Mouse (Mus musculus): ENCODE data around the gene Sema3e. TPM values are rescaled to one million over a fixed set of nuclear protein-coding genes. Genes with fewer than 3 reads are reported as not detected.

Sema3e gene
- polyA plus RNA-seq, 3 experiments from 2014 or later = 0.14 TPM; not detected in 2

- ATAC-seq = no peak
Observed at GRCm38 (mm10) chr5:14088100-14088499, 63.0 kb downstream of the Sema3e start.

- no peak for ATAC-seq
Observed at GRCm38 (mm10) chr5:14089875-14090608, 65.0 kb downstream of the Sema3e start.

GRCm38 (mm10) chr5:14090609-14090969 is 65.5 kb downstream of the Sema3e start:
- no peak for ATAC-seq

GRCm38 (mm10) chr5:14092262-14092776 is 67.2 kb downstream of the Sema3e start:
- no peak for ATAC-seq

- ATAC-seq = no peak
Observed at GRCm38 (mm10) chr5:14096196-14096595, 71.1 kb downstream of the Sema3e start.

- no peak for ATAC-seq
Observed at GRCm38 (mm10) chr5:14098677-14099076, 73.6 kb downstream of the Sema3e start.

GRCm38 (mm10) chr5:14107365-14107764 is 82.3 kb downstream of the Sema3e start:
- no peak for ATAC-seq

GRCm38 (mm10) chr5:14109001-14109400 is 83.9 kb downstream of the Sema3e start:
- no peak for ATAC-seq

GRCm38 (mm10) chr5:14111401-14111800 is 86.3 kb downstream of the Sema3e start:
- ATAC-seq = no peak

GRCm38 (mm10) chr5:14121902-14122301 is 96.8 kb downstream of the Sema3e start:
- ATAC-seq = no peak

GRCm38 (mm10) chr5:14126591-14126990 is 101.5 kb downstream of the Sema3e start:
- no peak for ATAC-seq

- ATAC-seq = no peak
Observed at GRCm38 (mm10) chr5:14135929-14136328, 110.9 kb downstream of the Sema3e start.

- no peak for ATAC-seq
Observed at GRCm38 (mm10) chr5:14138725-14139124, 113.6 kb downstream of the Sema3e start.

- ATAC-seq = no peak
Observed at GRCm38 (mm10) chr5:14162579-14162978, 137.5 kb downstream of the Sema3e start.

GRCm38 (mm10) chr5:14163280-14163679 is 138.2 kb downstream of the Sema3e start:
- ATAC-seq = no peak

- no peak for ATAC-seq
Observed at GRCm38 (mm10) chr5:14167776-14168175, 142.7 kb downstream of the Sema3e start.

GRCm38 (mm10) chr5:14173355-14174183 is 148.5 kb downstream of the Sema3e start:
- no peak for ATAC-seq

GRCm38 (mm10) chr5:14180571-14180970 is 155.5 kb downstream of the Sema3e start:
- ATAC-seq = no peak

GRCm38 (mm10) chr5:14182156-14182555 is 157.1 kb downstream of the Sema3e start:
- no peak for ATAC-seq

- no peak for ATAC-seq
Observed at GRCm38 (mm10) chr5:14195172-14195819, 170.2 kb downstream of the Sema3e start.

- ATAC-seq = no peak
Observed at GRCm38 (mm10) chr5:14198344-14199040, 173.4 kb downstream of the Sema3e start.

- ATAC-seq = no peak
Observed at GRCm38 (mm10) chr5:14206794-14207193, 181.7 kb downstream of the Sema3e start.

- no peak for ATAC-seq
Observed at GRCm38 (mm10) chr5:14209962-14210361, 184.9 kb downstream of the Sema3e start.

Measured in inflammation-experienced regulatory T-cells, adult 6 months (primary cell).